Mouse (Mus musculus): ENCODE results near the gene Hspb2.

Hspb2 gene

DNA sequence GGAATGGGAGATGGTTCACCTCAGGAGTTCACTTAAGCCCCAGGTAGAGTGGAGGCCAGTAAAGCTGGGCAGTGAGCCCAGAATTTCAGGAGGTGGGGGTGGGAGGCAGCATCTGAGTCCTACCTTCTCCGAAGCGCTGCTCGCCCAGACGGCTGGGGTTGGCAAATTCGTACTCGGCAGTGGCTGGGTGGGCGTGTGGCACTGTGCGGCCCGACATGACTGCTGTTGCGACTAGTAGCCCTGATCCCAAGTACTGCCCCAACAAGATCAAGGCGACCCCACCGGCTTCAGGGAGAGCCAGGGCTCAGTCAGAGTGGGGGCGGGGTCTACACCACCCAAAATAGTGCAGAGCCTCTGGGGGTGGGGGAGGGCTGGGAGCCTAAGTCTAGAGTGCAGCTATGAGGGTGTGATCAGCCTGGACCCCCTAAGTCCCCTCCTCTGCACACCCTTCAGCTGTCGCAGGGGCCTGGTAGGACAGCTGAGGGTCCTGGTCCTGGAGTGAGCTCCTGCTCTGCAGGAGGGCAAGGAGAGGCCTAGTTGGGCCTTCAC, at the start of gene Hspb2:
Gene Hspb2, minus strand, starts transcription at position 301 of the 549 bp plus-strand sequence.
- no peak for DNase-seq (ENCODE audit: low read depth, low spot score)

DNA sequence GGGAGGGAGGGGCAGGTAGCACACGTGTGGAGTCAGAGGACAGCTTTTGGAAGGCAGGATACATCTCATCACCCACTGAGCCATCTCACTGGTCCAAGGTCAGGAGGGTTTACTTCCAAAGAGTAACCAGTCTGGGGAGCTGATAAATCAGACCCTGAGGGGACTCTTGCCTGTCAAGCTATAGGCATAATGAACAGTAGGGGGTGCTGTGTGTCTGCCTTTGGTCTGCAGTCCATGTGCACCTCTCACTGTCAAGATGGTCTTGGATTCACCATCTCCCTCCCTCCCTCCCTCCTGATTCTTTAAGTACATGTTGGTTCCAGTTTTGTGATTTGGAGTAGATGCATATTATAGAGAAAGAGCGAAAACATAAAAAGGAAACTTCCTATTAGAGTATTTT, 48.8 kb upstream of the Hspb2 start:
- peak; percentile 67 for DNase-seq (ENCODE audit: low read depth, low spot score)

DNA sequence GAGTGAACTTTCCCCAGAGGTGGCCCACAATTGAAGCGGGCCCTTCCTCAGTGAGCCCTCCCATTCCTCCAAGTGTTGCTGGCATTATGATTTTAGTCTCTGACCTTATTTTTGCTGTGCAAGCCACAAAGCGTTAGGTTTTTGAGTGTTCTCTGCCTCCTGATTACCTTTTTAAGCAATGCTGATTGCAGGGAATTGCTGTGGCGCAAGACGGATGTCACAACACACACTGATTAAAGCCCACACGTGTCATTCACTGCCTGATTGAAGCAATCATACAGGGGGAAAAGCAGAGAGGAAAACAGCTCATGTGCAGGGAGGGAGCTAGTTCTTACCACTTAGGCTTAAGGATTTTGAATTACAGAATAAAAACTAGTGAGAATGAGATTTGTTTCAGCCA, 46.2 kb upstream of the Hspb2 start:
- DNase-seq (ENCODE audit: low read depth, low spot score), result no peak

DNA sequence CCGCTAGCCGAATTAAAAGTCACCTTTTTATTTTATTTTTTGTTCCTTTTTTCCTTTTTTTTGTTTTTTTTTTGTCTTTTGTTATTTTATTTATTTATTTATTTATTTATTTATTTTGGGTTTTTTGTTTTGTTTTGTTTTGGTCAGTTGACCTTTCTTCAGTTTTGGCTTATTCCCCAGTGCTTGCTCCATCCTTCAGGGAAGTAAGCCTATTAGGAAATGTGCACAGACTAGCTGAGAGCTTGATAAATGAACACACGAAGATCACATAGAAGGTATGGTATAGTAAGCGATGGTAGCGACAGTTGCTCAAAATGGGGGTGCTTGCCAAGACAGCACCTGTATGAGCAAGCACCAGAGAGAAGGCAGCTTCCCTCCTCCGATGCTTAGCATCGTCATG, 45.5 kb upstream of the Hspb2 start:
- DNase-seq (ENCODE audit: low read depth, low spot score), result no peak

DNA sequence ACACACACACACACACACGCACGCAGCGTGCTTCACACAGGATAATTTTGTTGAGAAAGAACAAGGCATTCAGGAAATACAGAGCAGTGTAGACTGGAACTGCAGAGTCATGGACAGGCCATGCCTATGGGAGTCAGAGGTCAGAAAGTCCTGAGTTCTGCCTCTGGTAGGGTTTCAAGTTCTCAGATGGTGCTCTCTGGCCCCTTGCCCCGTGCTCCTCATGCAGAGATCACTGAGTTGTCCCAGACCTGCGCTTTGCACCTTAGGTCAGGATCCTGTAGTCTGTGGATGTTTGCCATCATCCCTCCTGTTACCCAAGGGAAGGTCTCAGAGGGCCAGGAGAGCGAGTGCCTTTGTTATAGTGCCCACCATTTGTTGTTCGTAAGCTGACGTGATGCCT, 44.6 kb upstream of the Hspb2 start:
- no peak for DNase-seq (ENCODE audit: low read depth, low spot score)

DNA sequence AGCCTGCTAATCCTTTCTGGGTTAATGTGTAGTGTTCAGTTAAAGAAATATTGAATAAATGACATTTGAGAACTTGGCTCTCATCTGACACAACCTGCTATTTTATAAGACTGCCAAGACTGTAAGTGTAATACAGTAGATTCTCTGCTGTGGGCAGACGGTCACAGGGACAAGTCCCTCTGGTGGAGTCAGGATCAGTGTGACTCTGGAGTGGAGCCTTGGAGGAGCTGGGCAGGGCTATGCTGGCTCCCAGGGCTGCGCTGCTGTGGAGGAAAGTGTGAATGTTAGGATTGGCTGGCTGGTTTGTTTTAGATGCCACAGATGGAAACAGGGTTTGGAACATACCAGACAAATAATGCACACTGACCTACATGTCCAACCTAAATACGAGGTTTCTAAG, 43.1 kb upstream of the Hspb2 start:
- no peak for DNase-seq (ENCODE audit: low read depth, low spot score)

DNA sequence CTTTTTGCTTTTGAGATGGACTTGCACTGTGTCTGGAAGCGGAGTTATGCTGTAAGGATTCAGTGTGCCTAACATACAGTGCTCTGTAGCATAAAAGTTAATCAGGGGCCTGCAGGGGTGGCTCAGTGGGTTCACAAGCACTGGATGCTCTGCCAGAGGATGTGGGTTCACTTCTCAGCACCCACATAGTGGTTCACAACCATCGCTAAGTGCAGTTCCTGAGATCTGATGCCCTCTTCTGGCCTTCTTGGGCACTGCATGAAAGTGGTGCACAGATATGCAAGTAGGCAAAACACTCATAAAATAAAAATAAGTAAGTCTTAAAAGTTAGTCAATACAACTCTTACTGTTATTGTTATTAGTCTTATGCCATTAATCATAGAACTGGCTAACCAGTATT, 30.0 kb upstream of the Hspb2 start:
- DNase-seq (ENCODE audit: low read depth, low spot score), result peak; percentile 69

DNA sequence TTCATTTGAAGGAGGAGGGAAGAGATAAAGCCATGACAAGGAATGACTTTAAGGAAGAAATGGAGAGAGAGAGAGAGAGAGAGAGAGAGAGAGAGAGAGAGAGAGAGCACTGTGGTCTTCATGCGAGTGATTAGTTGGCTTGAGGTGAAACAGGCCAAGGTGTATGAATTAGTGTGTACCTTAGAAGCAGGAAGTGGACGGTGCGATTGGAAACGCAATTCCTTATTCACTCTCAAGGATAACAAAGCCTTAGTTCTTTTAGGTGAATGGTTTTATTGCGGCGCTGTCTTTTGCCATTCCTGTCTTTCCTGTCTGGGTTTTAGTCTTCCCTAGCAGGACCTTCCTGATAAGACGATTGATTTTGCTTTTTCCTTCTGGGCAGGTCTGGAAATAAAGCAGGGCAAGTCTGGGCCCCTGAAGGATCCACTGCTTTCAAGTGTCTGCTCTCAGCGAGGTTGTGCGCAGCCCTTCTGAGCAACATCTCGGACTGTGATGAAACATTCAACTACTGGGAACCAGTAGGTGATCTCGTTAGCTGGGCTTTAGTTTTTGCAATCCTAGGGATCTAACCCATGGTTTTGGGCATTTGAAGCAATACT, 24.1 kb upstream of the Hspb2 start:
- no peak for DNase-seq (ENCODE audit: low read depth, low spot score)

DNA sequence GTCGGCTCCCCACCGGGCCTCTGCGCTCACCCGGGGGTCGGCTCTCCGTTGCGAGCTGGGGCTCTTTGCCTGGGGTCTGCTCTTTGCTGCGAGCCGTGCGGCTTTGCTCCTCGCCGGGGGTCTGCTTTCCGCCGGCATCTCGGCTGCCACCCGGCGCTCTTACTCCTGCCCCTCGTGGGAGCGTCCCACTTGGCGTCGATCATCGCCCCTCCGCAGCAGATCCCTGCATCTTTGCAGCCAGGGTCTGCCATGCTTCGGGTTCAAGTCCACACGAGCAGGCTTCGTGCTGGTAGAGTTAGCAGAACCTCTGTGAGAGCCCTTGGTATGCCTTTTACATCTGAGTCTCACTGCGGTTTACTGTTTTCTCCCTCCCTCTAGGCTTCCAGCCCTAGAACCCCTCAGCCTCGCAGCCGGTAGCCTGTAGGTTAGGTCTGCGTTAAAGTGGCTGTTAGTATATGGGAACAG, 23.5 kb upstream of the Hspb2 start:
- DNase-seq (ENCODE audit: low read depth, low spot score), result peak; percentile 44

DNA sequence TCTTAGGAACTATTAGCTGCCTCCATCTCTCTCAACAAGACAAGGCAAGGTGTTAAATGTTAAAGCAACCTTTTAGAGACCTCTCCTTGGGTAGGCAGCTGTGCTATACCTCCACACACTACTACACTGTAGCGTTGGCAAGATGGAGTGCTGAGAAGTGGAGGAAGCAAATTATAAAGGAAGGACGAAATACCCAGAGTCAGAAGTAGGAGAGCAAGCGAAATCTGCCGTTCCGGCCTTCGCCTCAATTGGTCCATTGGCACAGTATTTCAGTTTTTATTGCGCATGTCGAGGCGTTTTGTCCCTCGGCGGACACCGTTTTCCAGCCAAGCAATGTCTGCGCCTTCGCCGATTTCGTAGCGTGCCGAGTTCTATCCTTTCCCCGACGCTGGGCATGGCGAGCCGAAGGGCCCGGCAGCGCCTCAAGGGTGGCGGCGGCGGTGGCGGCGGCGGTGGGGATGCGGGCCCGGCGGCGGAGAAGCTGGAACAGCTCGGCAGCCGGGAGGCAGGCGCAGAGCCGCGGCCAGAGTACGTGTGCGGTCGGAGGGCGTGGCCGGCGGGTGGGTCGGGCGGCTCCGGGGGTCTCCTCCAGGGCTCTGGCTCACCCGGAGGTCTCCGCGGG, 22.9 kb upstream of the Hspb2 start, which contains the start of the genes Alg9 and 1110032A03Rik:
Gene Alg9, plus strand, starts transcription at position 29 of the 622 bp plus-strand sequence.
Gene 1110032A03Rik, minus strand, starts transcription at position 530 of the 622 bp plus-strand sequence.
- DNase-seq (ENCODE audit: low read depth, low spot score), result peak; percentile 89

DNA sequence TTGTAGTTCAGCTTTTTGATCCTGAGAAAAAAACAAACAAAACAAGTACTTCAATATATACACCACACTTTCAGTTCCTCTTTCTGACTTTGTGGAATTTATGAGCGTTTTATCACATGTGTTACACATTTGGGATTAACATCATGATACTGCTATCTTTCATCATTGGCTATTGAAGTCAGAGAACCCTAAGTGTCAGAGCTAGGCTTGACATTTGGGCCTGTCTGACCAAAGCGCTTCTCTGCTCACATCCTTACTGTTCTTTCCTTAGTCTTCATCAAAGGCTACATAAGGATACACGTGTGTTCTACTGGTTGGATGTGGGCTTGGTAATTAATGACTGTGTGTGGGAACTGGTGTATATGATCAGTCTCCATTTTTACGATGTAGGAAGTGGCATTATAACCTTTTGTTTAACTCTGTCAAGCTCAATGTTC, 21.9 kb upstream of the Hspb2 start:
- peak; percentile 74 for DNase-seq (ENCODE audit: low read depth, low spot score)

DNA sequence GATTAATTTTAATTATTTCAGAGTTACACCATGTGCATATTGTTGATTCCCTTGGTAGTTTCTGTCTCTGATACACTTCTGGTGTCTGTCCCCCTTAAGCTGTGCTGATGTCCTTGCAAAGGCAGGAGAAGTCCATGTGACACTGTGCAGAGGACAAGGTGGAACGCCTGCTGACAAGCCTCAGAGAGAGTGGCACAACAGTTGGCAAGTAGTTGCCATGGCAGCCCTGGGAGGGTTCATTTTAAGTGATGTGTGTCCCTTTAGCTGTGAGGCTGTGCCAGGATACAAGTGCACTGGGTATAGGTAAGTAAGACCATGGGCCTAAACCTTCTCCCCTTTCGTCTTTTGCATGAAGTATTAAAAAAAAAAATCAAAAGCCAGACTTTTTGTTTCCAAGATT, 17.9 kb upstream of the Hspb2 start:
- DNase-seq (ENCODE audit: low read depth, low spot score), result no peak

DNA sequence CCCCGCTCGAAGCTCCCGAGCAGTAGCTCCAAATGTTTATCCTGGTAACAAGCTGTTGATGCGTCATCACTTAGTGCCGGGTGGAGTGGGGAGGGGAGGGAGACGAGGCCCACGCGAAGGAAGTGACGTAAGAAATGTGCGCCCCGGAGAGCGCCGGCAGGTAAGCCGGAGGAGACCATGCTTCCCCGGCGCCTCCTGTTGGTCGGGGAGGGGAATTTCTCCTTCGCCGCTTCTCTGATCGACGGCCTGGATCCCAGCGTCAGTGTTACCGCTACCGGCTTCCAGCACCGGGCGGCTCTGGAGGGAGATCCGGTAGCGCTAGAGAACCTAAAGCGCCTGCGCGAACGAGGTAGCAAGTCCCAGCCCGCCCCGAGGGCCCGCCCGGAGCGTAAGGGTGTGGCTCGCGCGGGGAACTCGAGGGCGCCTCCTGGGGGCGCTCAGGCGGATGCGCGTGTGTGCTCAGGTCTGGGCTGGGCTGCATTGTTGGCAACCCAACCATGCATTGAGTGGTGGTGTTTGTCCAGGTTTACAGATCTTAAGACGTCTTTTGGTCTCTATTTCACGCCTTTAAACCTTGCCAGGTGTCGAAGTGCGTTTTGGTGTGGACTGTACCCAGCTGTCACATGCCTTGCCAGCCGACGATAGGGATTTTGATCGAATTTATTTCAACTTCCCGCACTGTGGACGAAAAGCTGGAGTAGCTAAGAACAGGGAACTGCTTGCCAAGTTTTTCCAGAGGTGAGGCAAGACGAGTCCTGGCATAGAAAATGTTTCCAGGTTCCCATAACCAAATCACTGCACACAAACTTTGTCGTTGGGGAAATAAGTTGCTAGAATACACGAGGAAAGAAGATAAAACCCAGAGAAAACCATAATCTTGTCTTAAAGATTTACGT, 16.2 kb upstream of the Hspb2 start, which contains the start of gene Fdxacb1:
Gene Fdxacb1, plus strand, starts transcription at position 130 of the 896 bp plus-strand sequence.
- peak; percentile 97 for DNase-seq (ENCODE audit: low read depth, low spot score)

DNA sequence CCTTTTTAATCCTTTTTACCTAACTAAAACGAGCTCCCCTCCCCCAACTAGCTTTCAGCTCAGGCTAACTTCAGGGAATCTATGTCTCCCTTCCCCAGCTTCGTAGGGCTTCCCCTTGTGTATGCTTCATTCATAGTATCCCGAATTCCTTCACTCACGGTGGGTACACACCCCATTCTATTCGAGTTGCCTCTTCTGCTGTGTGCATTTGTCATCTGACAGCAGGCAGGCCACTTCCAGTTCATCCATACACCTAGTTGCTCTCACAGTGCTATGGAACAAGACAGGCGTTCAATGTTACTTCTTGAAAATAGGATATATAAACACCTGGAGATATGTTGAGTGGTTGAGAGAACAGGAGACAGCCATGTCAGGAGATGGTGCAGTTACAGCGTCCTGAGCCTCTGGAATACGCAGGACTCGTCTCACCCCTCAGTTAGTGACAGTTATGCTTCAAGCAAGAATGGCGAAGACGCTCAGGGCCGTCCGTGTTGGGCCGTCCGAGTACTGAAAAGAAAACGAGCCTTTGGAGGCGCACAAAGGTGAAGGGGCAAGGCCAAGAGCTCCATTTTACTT, 15.5 kb upstream of the Hspb2 start:
- no peak for DNase-seq (ENCODE audit: low read depth, low spot score)

DNA sequence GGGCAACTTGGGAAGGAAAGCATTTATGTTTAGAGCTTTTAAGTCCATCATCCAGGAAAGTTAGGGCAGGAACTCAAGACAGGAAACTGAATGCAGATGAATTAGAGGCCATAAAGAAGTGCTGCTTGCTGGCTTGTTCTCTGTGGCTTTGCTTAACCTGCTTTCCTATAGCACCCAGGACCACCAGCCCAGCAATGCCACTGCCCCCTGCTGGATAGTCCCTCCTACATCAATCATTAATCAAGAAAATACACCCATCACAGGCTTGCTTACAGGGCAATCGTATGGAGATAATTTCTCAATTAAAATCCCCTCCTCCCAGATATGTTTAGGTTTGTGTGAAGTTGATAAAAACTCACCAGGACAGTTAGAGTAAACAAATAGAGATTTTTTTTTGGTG, 11.2 kb upstream of the Hspb2 start:
- DNase-seq (ENCODE audit: low read depth, low spot score), result peak; percentile 45

DNA sequence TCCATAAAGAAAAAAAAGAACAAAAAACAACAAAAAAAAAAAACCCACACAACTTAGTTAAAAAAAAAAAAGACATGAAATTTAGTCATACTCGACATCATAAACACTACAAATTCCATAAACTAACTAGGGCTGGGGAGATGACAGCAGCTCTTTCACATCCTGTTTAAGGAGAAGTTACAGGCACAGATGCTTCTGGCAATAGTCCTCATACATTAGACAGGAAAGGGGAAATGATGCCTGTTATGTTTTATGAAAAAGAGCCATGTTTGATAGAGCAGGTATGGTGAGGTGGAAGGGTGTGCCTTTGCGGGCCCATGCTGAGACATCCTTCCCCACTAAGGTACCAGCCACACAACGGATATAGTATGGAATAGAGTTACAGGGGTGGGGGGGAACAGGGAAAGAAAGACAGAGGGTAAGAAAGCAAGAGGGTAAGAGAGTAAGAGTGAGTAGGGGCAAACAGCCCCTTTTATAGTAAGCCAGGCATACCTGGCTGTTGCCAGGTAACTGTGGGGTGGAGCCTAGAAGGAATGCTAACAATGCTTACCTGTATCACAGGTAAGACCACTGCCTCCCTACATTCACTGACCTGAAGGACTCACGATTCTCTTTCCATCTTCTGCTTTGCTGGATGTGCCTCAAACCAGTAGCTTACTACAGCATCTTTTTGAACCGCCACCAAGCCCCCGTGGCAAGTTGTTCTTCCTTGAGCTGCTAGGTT, 9.5 kb upstream of the Hspb2 start:
- peak; percentile 33 for DNase-seq (ENCODE audit: low read depth, low spot score)

DNA sequence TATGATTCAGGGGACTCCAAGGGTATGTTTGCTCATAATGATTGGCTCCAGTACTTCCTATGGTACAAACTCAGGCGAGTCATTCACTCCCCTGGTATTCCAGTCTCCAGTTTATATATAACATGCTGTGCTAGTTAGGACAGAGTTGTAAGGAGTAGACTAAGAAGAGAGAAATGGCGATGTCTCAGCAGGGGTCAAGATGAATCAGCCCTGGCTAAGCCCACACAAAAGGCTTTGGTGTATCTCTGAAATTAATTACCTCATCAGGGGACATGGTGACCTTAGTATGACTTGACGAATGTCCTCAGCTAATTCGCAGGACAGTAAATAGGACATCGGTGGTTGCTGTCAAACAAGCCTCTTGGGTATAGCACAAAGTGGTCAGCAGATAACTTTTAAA, 4.6 kb upstream of the Hspb2 start:
- no peak for DNase-seq (ENCODE audit: low read depth, low spot score)

DNA sequence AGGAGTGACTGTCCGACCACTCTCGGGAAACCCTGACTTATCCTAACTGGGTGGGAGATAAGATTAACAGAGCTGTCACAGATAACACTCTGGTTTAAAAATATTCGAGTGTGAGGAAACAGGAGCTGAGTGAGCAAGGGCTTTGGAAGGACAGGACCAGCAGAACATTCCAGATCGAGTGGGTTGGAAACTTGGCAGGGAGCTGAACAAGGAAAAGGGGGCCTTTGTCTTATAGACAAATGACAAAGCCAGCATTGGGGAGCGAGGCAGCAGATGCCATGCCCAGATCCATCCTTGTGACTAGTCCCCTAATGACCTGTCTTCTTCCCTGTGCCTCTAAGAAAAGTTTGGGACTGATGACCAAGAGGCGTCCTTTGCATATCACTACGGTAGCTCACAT, 1.8 kb upstream of the Hspb2 start:
- no peak for DNase-seq (ENCODE audit: low read depth, low spot score)

DNA sequence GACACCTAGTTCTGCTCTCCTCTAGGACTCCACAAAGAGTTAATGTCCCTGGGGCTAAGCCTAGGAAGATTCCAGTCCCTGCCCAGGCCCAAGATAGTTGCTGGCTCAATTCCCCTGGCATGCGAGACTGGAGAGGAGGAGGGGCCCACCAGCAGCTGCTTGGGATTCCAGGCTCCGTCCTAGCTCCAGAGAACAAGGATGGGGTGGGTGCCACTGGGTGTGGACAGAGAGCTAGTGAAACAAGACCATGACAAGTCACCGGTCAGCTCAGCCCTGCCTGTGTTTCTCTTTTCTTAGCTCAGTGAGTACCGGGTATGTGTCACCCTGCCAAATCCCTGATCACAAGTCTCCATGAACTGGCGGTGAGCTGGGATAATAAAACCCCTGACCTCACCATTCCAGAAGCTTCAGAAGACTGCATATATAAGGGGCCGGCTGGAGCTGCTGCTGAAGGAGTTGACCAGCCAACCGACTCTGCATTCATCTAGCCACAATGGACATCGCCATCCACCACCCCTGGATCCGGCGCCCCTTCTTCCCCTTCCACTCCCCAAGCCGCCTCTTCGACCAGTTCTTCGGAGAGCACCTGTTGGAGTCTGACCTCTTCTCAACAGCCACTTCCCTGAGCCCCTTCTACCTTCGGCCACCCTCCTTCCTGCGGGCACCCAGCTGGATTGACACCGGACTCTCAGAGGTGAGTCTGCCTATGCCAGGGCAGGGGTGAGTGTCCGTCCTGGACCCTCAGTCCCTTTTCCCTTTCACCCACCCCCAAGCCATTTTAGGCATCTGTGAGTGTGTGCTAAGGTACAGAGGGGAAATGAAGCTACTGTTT, 846 bp upstream of the Hspb2 start:
- no peak for DNase-seq (ENCODE audit: low read depth, low spot score)

DNA sequence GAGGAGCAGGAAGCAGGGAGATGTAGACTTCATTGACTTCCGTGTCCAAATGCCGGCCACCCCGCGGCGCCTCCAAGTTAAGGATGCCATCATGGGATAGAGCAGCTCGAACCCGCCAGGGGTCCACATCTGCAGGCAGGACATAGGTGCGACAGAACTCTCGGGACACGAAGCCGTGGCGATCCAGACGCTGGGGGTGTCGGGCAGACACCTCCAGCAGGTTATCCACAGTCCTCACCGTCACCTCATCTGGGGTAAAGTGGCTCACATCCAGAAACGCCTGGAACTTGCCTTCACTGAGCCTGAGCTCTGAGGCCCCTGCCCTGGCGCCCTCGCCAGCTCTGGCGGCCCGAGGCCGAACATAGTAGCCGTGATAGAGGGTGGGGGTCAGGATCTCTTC, 831 bp downstream of the Hspb2 start, which contains the start of gene Cryab:
Gene Cryab, plus strand, starts transcription at position 3 of the 400 bp plus-strand sequence.
- DNase-seq (ENCODE audit: low read depth, low spot score), result no peak

All from A20 (cell line).